Mouse (Mus musculus): ENCODE measurements around the gene Idh3a. TPM values are rescaled to one million over a fixed set of nuclear protein-coding genes. Genes with fewer than 3 reads are reported as not detected.
A peak's percentile ranks its signal among the peaks of the same experiment; 100 is the strongest.

The Idh3a gene
- total and polyA plus RNA-seq, 3 experiments: 160 to 282 (median 205) TPM

DNA sequence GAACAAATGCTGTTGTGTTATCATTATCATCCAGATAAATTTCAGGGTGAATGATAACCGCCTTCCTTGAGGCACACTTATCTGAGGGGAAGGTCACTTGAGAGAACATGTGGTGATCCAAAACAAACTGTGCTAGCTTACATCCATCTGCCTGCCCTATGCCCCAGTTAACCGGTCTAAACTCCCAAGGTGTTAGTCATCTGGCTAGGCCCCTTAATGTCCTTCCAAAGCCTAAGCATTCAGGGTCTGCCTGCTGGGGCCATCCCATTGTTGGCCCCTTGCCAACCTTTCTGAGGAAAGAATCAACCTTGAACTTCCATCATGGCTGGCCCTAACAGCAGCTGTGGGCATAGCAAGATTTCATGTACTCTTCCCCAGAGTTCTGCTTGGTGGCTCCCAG, 56.0 kb downstream of the Idh3a start:
- peaks cover 7 to 13% of the 10 kb centered on the region in 2 experiments for H3K4me1 ChIP-seq (ENCODE audit: control insufficient read depth in 1 of 2, insufficient read depth in 2 of 2, low read length in 2 of 2)
- no peaks in the 10 kb centered on the region for H3K9me3 ChIP-seq (replicated peaks; ENCODE audit: insufficient read depth, low read length)
- no peaks in the 10 kb centered on the region for H3K27me3 ChIP-seq (ENCODE audit: control insufficient read depth in 1 of 2, insufficient read depth in 2 of 2, low read length in 2 of 2)
- H3K79me2 ChIP-seq (ENCODE audit: control insufficient read depth, insufficient read depth, low read length, poor library complexity): no peaks in the 10 kb centered on the region
- TF ChIP-seq MAX (IDR thresholded peaks at IDR 0.05; ENCODE audit: low read length) (peak; percentile 22; the same call in 1 of the 2 replicates), ZMIZ1 (IDR thresholded peaks at IDR 0.05; ENCODE audit: low read depth, low read length) (no peak), USF2 (IDR thresholded peaks at IDR 0.05; ENCODE audit: borderline replicate concordance in 1 of 2, insufficient read depth in 1 of 2, low read depth in 1 of 2, low read length in 2 of 2) (no peak), POLR2AphosphoS2 (IDR thresholded peaks at IDR 0.05; ENCODE audit: low read length) (no peak), MAZ (IDR thresholded peaks at IDR 0.05; ENCODE audit: low read depth, low read length) (no peak), ZC3H11A (IDR thresholded peaks at IDR 0.05; ENCODE audit: low read depth, low read length) (no peak), POLR2AphosphoS5 (IDR thresholded peaks at IDR 0.05; ENCODE audit: borderline replicate concordance, low read depth, low read length) (no peak), EP300 (IDR thresholded peaks at IDR 0.05; ENCODE audit: low read depth in 1 of 2, low read length in 2 of 2) (peak in 1 of 2 experiments; percentile 37; a peak in 2 of 4 replicates), CTCF (IDR thresholded peaks at IDR 0.05 in 2 of 3, conservative IDR thresholded peaks at IDR 0.05 in 1 of 3; ENCODE audit: control insufficient read depth in 1 of 3, insufficient read depth in 1 of 3, low read depth in 2 of 3, low read length in 3 of 3, poor library complexity in 1 of 3, severe bottlenecking in 1 of 3) (no peak), TBP (IDR thresholded peaks at IDR 0.05; ENCODE audit: low read depth, low read length) (0 out of 2 replicates have a peak, but pooled peaks have one; percentile 3), BHLHE40 (IDR thresholded peaks at IDR 0.05; ENCODE audit: borderline replicate concordance, low read depth, low read length) (no peak), CHD2 (IDR thresholded peaks at IDR 0.05; ENCODE audit: low read length) (no peak), CHD1 (IDR thresholded peaks at IDR 0.05; ENCODE audit: low read depth, low read length) (0 out of 2 replicates have a peak, but pooled peaks have one; percentile 52), GATA1 (IDR thresholded peaks at IDR 0.05; ENCODE audit: low read depth, low read length) (peak; percentile 64), MEF2A (IDR thresholded peaks at IDR 0.05; ENCODE audit: extremely low read depth, insufficient replicate concordance, low read depth, low read length, poor library complexity, severe bottlenecking) (no peak), GABPA (IDR thresholded peaks at IDR 0.05; ENCODE audit: low read depth, low read length) (no peak), MYB (IDR thresholded peaks at IDR 0.05; ENCODE audit: low read depth, low read length) (no peak)
- peak overlapping the region; percentile 1; the same call in 1 of the 2 replicates for H3K9ac ChIP-seq (ENCODE audit: control insufficient read depth, low read depth, low read length, poor library complexity, severe bottlenecking)
- H3K27ac ChIP-seq (ENCODE audit: control insufficient read depth, low read depth, low read length): peak overlapping the region; percentile 54
- H3K36me3 ChIP-seq (ENCODE audit: control insufficient read depth in 1 of 2, insufficient read depth in 2 of 2, low read length in 2 of 2): peaks cover 0 to 16% of the 10 kb centered on the region in 2 experiments; a peak in 2 of 4 replicates
- no peak for DNase-seq (ENCODE audit: low read depth, low spot score)
- peak overlapping the region; percentile 31 to 43 for H3K4me3 ChIP-seq (ENCODE audit: control insufficient read depth in 1 of 2, insufficient read depth in 1 of 2, low read depth in 2 of 2, low read length in 2 of 2)

DNA sequence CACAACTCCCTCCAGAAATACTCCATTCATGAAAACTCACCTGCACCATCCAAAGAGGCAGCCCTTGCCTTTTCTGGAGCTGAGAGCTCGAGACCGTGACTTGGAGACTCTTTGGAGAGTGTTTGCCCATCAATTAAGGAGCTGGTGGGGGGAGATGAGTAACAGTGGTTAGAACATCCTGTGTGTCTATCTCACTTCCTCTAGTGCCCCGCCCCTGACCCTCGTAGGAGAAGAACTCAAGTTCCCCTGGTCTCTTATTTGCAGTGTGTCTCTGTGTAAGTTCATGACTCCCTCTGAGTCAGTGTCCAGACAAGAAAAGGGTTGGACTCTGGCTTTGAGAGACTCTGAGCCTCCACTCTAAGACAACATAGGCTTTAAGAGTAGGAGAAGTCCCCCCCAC, 56.4 kb downstream of the Idh3a start:
- Histone ChIP-seq H3K4me3 (ENCODE audit: control insufficient read depth in 1 of 2, insufficient read depth in 1 of 2, low read depth in 2 of 2, low read length in 2 of 2) (peak overlapping the region; percentile 31 to 43), H3K9ac (ENCODE audit: control insufficient read depth, low read depth, low read length, poor library complexity, severe bottlenecking) (peak overlapping the region; percentile 1; the same call in 1 of the 2 replicates), H3K79me2 (ENCODE audit: control insufficient read depth, insufficient read depth, low read length, poor library complexity) (no peaks in the 10 kb centered on the region), H3K27me3 (ENCODE audit: control insufficient read depth in 1 of 2, insufficient read depth in 2 of 2, low read length in 2 of 2) (no peaks in the 10 kb centered on the region), H3K4me1 (ENCODE audit: control insufficient read depth in 1 of 2, insufficient read depth in 2 of 2, low read length in 2 of 2) (peaks cover 7 to 13% of the 10 kb centered on the region in 2 experiments), H3K27ac (ENCODE audit: control insufficient read depth, low read depth, low read length) (peak overlapping the region; percentile 54), H3K36me3 (ENCODE audit: control insufficient read depth in 1 of 2, insufficient read depth in 2 of 2, low read length in 2 of 2) (peaks cover 0 to 16% of the 10 kb centered on the region in 2 experiments; a peak in 2 of 4 replicates), H3K9me3 (replicated peaks; ENCODE audit: insufficient read depth, low read length) (no peaks in the 10 kb centered on the region)
- peak; percentile 87 for DNase-seq (ENCODE audit: low read depth, low spot score)
- TF ChIP-seq RAD21 (IDR thresholded peaks at IDR 0.05; ENCODE audit: low read depth, low read length) (no peak), MYC (IDR thresholded peaks at IDR 0.05; ENCODE audit: low read depth, low read length) (no peak), ZKSCAN1 (IDR thresholded peaks at IDR 0.05; ENCODE audit: low read depth, low read length) (no peak), USF1 (IDR thresholded peaks at IDR 0.05; ENCODE audit: low read depth, low read length) (no peak), NRF1 (IDR thresholded peaks at IDR 0.05; ENCODE audit: insufficient read depth, low read depth, low read length, poor library complexity, severe bottlenecking) (no peak), POLR2AphosphoS2 (IDR thresholded peaks at IDR 0.05; ENCODE audit: low read length) (no peak), POLR2A (IDR thresholded peaks at IDR 0.05; ENCODE audit: control insufficient read depth in 1 of 2, insufficient read depth in 1 of 2, low read depth in 1 of 2, low read length in 2 of 2, poor library complexity in 1 of 2) (peak in 1 of 2 experiments; percentile 40; a peak in 1 of 4 replicates), ZNF384 (IDR thresholded peaks at IDR 0.05; ENCODE audit: low read depth, low read length) (no peak), GATA1 (IDR thresholded peaks at IDR 0.05; ENCODE audit: low read depth, low read length) (0 out of 2 replicates have a peak, but pooled peaks have one; percentile 32), SIN3A (IDR thresholded peaks at IDR 0.05; ENCODE audit: low read length) (peak; percentile 21; the same call in 1 of the 2 replicates), HCFC1 (IDR thresholded peaks at IDR 0.05; ENCODE audit: low read depth, low read length) (peak; percentile 37; the same call in 1 of the 2 replicates), MXI1 (IDR thresholded peaks at IDR 0.05; ENCODE audit: low read depth, low read length) (no peak), MAFK (IDR thresholded peaks at IDR 0.05; ENCODE audit: borderline replicate concordance, low read depth, low read length) (no peak), KAT2A (conservative IDR thresholded peaks at IDR 0.05; ENCODE audit: low read depth, low read length) (no peak), EP300 (IDR thresholded peaks at IDR 0.05; ENCODE audit: low read depth in 1 of 2, low read length in 2 of 2) (peak; percentile 41 to 60; a peak in 3 of 4 replicates), CTCF (IDR thresholded peaks at IDR 0.05 in 2 of 3, conservative IDR thresholded peaks at IDR 0.05 in 1 of 3; ENCODE audit: control insufficient read depth in 1 of 3, insufficient read depth in 1 of 3, low read depth in 2 of 3, low read length in 3 of 3, poor library complexity in 1 of 3, severe bottlenecking in 1 of 3) (no peak), TBP (IDR thresholded peaks at IDR 0.05; ENCODE audit: low read depth, low read length) (peak; percentile 41; the same call in 1 of the 2 replicates), JUND (IDR thresholded peaks at IDR 0.05; ENCODE audit: low read depth, low read length) (no peak)

All from MEL (cell line).